Mouse (Mus musculus) limb, embryonic 10.5 days (tissue): ENCODE data around the gene Tnrc18. TPM values are rescaled to one million over a fixed set of nuclear protein-coding genes. Genes with fewer than 3 reads are reported as not detected.
"Not testable (repeated sequence)": the region's sequence is repeated elsewhere in the genome, so short reads cannot be mapped to it uniquely, and the experiment has no call there.

Source experiments
- DNase-seq: peaks from one replicate; pipeline ENCODE4 v3.0.0-alpha.2; 2017; ENCODE audit warnings: low spot score
- H3K27ac ChIP-seq: fragments of 300-500 bp; sonication (generic); 2 replicates; pipeline ENCODE4 v1.5.1; 2016; ENCODE audit warnings: mild to moderate bottlenecking
- H3K27me3 ChIP-seq: fragments of 300-500 bp; sonication (generic); 2 replicates; pipeline ENCODE4 v1.6.1; 2016; ENCODE audit warnings: low read depth, mild to moderate bottlenecking; ENCODE audit not compliant: poor library complexity, severe bottlenecking
- H3K36me3 ChIP-seq: fragments of 300-500 bp; sonication (generic); 2 replicates; pipeline ENCODE4 v1.6.1; 2016; ENCODE audit warnings: mild to moderate bottlenecking, moderate library complexity
- H3K4me1 ChIP-seq: fragments of 300-500 bp; sonication (generic); 2 replicates; pipeline ENCODE4 v1.6.1; 2016
- H3K4me3 ChIP-seq: fragments of 300-500 bp; sonication (generic); 2 replicates; pipeline ENCODE4 v1.5.1; 2016; ENCODE audit warnings: mild to moderate bottlenecking, moderate library complexity
- H3K9me3 ChIP-seq: fragments of 300-500 bp; sonication (generic); replicated peaks from 2 replicates; pipeline ENCODE4 v1.6.1; 2016; ENCODE audit warnings: mild to moderate bottlenecking
- WGBS: fragments of 180-500 bp; shearing (Covaris S2); methylation state at CpG from one replicate; pipeline ENCODE4 v1.1.7; 2016; 5-methylcytosine and 5-hydroxymethylcytosine counted together
- polyA plus RNA-seq: library from polyadenylated mRNA; unstranded; fragments of >200 nt; fragmentation: Nextera tagmentation; extraction: Ambion mirVana; gene quantifications from 2 replicates; pipeline ENCODE4 v1.2.1, GENCODE M21; 2016

The Tnrc18 gene
- polyA plus RNA-seq, 1 experiment from 2014 or later: 39.0 TPM

GRCm38 (mm10) chr5:142841372-142842136 is 24.1 kb upstream of the Tnrc18 start:
- Histone ChIP-seq H3K9me3 (no peaks in the 10 kb centered on the region), H3K27me3 (no peaks in the 10 kb centered on the region), H3K4me1 (peaks cover 15% of the 10 kb centered on the region), H3K36me3 (no peaks in the 10 kb centered on the region), H3K27ac (0 out of 2 replicates have a peak overlapping the region, but pooled peaks have one; percentile 6), H3K4me3 (no peak overlapping the region)
- WGBS: 85% methylated on average over 8 of the region's 8 CpGs
- DNase-seq: no peak

DNA sequence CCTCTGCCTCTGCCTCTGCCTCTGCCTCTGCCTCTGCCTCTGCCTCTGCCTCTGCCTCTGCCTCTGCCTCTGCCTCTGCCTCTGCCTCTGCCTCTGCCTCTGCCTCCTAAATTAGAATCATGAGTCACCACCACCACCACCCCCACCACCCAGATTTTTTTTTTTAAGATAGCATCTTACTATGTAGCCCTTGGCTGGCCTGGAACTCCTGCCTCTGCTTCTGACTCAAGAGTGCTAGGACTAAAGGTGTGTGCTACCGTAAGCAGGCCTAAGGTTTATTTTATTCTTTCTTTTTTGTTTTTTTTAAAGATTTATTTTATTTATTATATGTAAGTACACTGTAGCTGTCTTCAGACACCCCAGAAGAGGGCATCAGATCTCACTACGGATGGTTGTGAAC is 20.0 kb upstream of the Tnrc18 start:
- 99% methylated on average over 2 of the region's 2 CpGs for WGBS

GRCm38 (mm10) chr5:142836891-142837290 is 19.4 kb upstream of the Tnrc18 start:
- H3K4me1 ChIP-seq: peaks cover 15% of the 10 kb centered on the region
- WGBS: 77% methylated on average over 6 of the region's 6 CpGs
- H3K27me3 ChIP-seq: no peaks in the 10 kb centered on the region
- no peaks in the 10 kb centered on the region for H3K9me3 ChIP-seq
- DNase-seq: no peak
- no peak overlapping the region for H3K4me3 ChIP-seq
- H3K27ac ChIP-seq: no peak overlapping the region
- H3K36me3 ChIP-seq: no peaks in the 10 kb centered on the region

More for the DNA sequence above, 20.0 kb upstream of the Tnrc18 start:
- not testable (repeated sequence) for H3K27me3 ChIP-seq, H3K4me3 ChIP-seq, H3K9me3 ChIP-seq, DNase-seq, H3K27ac ChIP-seq, H3K36me3 ChIP-seq
- H3K4me1 ChIP-seq: peaks cover 15% of the 10 kb centered on the region

GRCm38 (mm10) chr5:142833646-142834438 is 16.4 kb upstream of the Tnrc18 start:
- H3K27ac ChIP-seq: no peak overlapping the region
- 72% methylated on average over 8 of the region's 8 CpGs for WGBS
- H3K4me3 ChIP-seq: no peak overlapping the region
- no peaks in the 10 kb centered on the region for H3K9me3 ChIP-seq
- peaks cover 4% of the 10 kb centered on the region; the same call in 1 of the 2 replicates for H3K4me1 ChIP-seq
- H3K27me3 ChIP-seq: no peaks in the 10 kb centered on the region
- no peaks in the 10 kb centered on the region for H3K36me3 ChIP-seq
- no peak for DNase-seq

DNA sequence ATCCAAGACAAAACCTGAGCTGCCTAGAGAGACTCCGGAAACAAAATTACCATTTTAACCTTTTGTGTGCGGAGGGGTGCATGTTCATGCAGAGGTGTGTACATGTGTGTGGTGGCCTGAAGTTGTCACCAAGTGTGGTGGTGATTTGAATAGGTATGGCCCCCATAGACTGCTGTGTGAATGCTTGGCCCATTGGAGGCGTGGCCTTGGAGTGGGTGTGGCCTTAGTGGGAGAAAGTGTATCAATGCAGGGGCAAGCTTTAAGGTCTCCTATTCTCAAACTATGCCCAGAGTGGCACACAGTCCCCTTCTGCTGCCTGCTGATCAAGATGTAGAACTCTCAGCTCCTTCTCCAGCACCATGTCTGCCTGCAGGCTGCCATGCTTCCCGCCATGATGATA is 8.7 kb upstream of the Tnrc18 start:
- no peaks in the 10 kb centered on the region for H3K9me3 ChIP-seq
- 89% methylated on average over 4 of the region's 4 CpGs for WGBS
- peaks cover 41% of the 10 kb centered on the region for H3K4me1 ChIP-seq
- H3K27me3 ChIP-seq: no peaks in the 10 kb centered on the region
- H3K27ac ChIP-seq: peak overlapping the region; percentile 63
- no peak for DNase-seq
- H3K36me3 ChIP-seq: no peaks in the 10 kb centered on the region
- H3K4me3 ChIP-seq: no peak overlapping the region

GRCm38 (mm10) chr5:142825665-142826064 is 8.2 kb upstream of the Tnrc18 start:
- no peak overlapping the region for H3K4me3 ChIP-seq
- WGBS: 76% methylated on average over 5 of the region's 5 CpGs
- H3K27ac ChIP-seq: peak overlapping the region; percentile 63
- DNase-seq: no peak
- H3K36me3 ChIP-seq: no peaks in the 10 kb centered on the region
- H3K9me3 ChIP-seq: no peaks in the 10 kb centered on the region
- H3K27me3 ChIP-seq: no peaks in the 10 kb centered on the region
- peaks cover 41% of the 10 kb centered on the region for H3K4me1 ChIP-seq

DNA sequence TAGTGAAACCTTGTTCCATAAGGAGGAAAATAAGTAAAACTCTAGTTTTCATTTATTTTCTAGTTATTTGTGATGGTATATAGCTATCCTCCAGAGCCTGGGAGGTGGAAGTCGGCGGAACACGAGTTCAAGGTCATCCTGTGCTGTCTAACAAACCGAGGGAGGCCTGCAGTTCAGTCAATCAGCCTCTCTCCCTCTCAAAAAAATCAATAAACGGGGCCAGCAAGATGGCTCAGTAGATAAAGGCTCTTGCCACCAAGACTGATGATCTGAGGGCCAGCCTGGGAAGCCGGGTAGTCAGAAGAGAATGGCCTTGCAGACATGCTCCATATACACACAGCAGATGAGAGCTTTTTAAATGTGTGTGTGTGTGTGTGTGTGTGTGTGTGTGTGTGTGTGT is 6.6 kb upstream of the Tnrc18 start:
- 30% methylated on average over 6 of the region's 6 CpGs for WGBS

DNA sequence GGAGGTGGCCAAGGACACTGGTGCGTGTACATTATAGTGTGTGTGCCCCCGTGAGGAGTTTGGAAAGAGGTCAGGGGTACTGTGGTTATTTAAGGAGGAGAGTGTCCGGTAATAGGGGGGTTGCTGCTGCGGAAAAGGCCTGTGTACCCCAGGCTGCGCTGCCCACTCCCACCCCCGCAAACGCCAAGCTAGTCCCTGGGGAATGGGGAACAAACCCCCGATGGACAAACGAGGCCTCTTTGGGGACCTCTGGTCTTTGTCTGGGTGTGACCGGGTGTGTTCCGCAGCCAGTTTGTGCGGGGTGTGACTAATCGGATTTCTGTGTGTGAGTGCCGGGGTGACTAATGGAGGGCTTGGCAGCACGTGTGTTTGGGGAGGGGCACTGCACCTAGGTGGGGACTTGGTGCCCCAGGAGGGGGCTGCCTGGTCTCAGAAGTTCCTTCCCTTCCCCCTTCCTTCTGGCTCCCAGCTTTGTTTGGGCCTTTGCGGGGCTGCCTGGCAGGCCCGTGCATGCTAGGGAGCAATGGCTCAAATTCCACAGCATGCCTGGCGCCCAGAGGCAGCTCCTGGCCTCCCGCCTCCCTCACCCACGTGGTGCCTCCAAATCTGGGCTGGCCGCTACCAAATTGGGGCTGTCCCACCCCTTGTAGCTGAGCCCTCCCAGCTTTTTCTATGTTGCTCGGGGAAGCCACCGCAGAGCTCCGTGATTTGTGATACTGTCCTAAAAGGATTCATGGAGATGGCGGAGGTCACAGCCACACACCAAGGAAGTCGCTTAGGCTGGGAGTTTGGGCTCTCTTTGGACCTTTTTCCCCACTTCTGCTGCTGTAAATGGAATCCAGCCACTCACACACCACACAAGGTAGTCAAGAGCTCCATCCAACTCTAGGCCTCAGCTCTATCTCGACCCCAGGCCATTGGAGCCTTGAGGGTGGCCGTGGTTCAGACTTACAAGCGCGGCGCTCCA is 5.9 kb upstream of the Tnrc18 start:
- H3K4me3 ChIP-seq: peak overlapping the region; percentile 68
- no peaks in the 10 kb centered on the region for H3K27me3 ChIP-seq
- no peaks in the 10 kb centered on the region for H3K9me3 ChIP-seq
- 4% methylated on average over 31 of the region's 31 CpGs for whole genome bisulfite sequencing
- H3K36me3 ChIP-seq: no peaks in the 10 kb centered on the region
- peak; percentile 93 for DNase-seq
- H3K4me1 ChIP-seq: peaks cover 41% of the 10 kb centered on the region
- H3K27ac ChIP-seq: peak overlapping the region; percentile 100

More for the DNA sequence above, 6.6 kb upstream of the Tnrc18 start:
- H3K9me3 ChIP-seq: no peaks in the 10 kb centered on the region
- H3K27ac ChIP-seq: peak overlapping the region; percentile 100
- no peak for DNase-seq
- peak overlapping the region; percentile 68 for H3K4me3 ChIP-seq
- no peaks in the 10 kb centered on the region for H3K36me3 ChIP-seq
- H3K27me3 ChIP-seq: no peaks in the 10 kb centered on the region
- H3K4me1 ChIP-seq: peaks cover 41% of the 10 kb centered on the region

DNA sequence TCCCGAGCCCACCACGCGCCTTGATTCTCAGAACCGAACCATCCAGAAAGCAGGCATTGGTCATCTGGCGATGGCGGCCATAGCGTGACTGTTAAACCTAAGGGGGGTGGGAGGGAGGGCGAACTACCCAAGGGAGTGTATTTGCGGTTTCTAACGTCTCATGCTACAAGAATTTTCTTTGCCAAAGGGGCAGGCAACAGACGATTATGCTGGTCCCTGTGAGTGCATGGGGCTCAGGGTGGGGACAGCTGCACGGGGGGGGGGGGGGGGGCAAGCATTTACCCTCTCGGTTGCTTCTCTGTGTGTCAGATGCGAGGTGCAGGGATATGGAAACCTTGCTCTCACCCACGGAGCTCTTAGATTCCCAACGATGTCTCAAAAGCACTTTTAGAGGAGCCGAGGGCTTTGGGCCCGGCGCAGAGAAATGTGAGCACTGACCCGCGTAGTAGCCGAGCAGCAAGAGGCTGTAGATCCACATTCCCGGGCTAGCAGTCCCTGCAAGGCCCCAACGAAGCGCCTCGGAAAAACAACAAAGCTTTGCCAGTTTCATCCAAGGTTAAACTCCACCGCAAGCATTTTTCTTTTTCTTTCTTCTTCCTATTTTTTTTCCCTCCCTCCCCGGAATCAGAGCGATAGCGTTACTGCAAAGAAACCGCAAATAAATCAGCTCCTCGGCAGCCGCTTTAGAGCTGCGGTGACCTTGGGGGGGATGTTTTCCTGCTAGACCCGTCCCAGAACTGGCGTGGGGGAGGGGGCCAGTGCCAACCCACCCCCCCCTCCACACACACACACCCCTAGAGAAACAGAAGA is 5.0 kb upstream of the Tnrc18 start:
- no peaks in the 10 kb centered on the region for H3K27me3 ChIP-seq
- no peaks in the 10 kb centered on the region for H3K9me3 ChIP-seq
- DNase-seq: peak; percentile 78
- peak overlapping the region; percentile 100 for H3K27ac ChIP-seq
- peaks cover 41% of the 10 kb centered on the region for H3K4me1 ChIP-seq
- peak overlapping the region; percentile 68 for H3K4me3 ChIP-seq
- WGBS: 0% methylated on average over 36 of the region's 36 CpGs
- no peaks in the 10 kb centered on the region for H3K36me3 ChIP-seq

DNA sequence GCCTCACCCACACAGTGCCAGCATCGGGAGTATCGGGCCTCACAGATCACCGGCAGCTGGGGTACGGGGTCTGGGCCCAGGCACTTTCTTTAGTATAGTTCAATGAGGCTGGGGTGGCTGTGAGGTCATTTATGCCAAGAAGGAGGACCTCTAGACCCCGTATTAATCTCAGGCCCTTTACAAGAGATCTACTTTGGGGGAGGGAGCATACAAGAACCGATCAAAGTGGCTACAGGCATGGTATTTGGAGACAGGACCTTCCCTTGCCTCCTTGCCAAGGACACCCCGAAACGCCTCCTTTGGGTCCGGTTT is 4.5 kb upstream of the Tnrc18 start:
- H3K4me3 ChIP-seq: peak overlapping the region; percentile 68
- WGBS: 0% methylated on average over 9 of the region's 9 CpGs
- peaks cover 41% of the 10 kb centered on the region for H3K4me1 ChIP-seq
- H3K9me3 ChIP-seq: no peaks in the 10 kb centered on the region
- H3K27me3 ChIP-seq: no peaks in the 10 kb centered on the region
- no peak for DNase-seq
- peak overlapping the region; percentile 100 for H3K27ac ChIP-seq
- no peaks in the 10 kb centered on the region for H3K36me3 ChIP-seq

- H3K27ac ChIP-seq: peak overlapping the region; percentile 100
- under 1% methylated on average over 36 of the region's 36 CpGs for WGBS
- H3K9me3 ChIP-seq: no peaks in the 10 kb centered on the region
- peaks cover 41% of the 10 kb centered on the region for H3K4me1 ChIP-seq
- no peaks in the 10 kb centered on the region for H3K36me3 ChIP-seq
- DNase-seq: peak; percentile 93
- H3K27me3 ChIP-seq: no peaks in the 10 kb centered on the region
- peak overlapping the region; percentile 68 for H3K4me3 ChIP-seq
Observed at GRCm38 (mm10) chr5:142821266-142821973, 4.0 kb upstream of the Tnrc18 start.
